Mouse (Mus musculus): ENCODE measurements around the gene Naip2.

The Naip2 gene

GRCm38 (mm10) chr13:100112218-100112972, 89.5 kb downstream of the Naip2 start:
- no peak for DNase-seq (ENCODE audit: extremely low spot score)

- peak; percentile 84 for DNase-seq (ENCODE audit: extremely low spot score)
Measured at GRCm38 (mm10) chr13:100107652-100108472, 94.0 kb downstream of the Naip2 start, which contains the start of gene Serf1. Serf1 (plus strand) TSS chr13:100108012.

GRCm38 (mm10) chr13:100103748-100104254, 98.1 kb downstream of the Naip2 start, which contains the start of gene Bdp1:
Bdp1 (minus strand) TSS chr13:100104070.
- peak; percentile 97 for DNase-seq (ENCODE audit: extremely low spot score)

GRCm38 (mm10) chr13:100103052-100103658, 98.7 kb downstream of the Naip2 start:
- DNase-seq (ENCODE audit: extremely low spot score), result peak; percentile 4

- DNase-seq (ENCODE audit: extremely low spot score), result no peak
Measured at GRCm38 (mm10) chr13:100098808-100099207, 103.1 kb downstream of the Naip2 start.

Data from embryo, embryonic 9.5 days (tissue).